Mouse (Mus musculus): ENCODE data around the gene Tns1.

DNA sequence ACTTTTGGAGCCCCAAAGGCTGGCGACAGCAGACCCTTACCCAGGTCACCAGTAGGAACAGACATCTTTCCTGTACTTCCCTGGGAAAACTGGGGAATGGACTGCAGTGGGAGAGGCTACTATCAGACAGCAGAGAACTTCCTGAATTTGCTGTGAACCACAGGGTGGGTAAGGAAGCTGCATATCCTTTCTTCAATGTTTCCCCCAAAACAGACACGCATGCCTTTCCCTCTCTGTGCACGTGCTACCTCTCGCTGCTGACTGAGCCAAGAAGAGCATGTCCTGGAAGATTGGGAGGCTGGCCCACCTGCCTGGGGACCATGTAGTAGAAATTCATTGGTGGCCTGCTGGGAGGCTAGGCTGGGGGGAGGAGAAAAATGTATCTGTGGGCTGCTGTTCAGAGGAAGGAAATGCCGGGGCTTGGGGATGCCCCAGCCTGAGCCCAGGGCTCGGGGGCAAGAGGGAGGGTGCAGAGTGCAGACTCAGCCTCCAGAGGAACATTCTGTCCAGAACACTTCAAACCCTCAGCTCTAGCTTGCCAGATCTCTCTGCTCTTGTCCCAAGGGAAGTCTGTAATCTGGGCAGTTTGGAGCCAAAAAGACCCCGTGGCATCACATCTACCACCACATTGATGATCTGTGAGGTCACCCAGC, 116.7 kb downstream of the Tns1 start:
- TF ChIP-seq CTCF (conservative IDR thresholded peaks at IDR 0.05; ENCODE audit: insufficient read depth, insufficient read length, low read depth, low read length) (no peak), POLR2A (IDR thresholded peaks at IDR 0.05; ENCODE audit: low read depth, low read length) (no peak)
